Mouse (Mus musculus) left cerebral cortex, postnatal 36 days (tissue): Measurements from ENCODE around the gene Nfe2. TPM values are rescaled to one million over a fixed set of nuclear protein-coding genes. Genes with fewer than 3 reads are reported as not detected.

ENCODE experiments used
- DNase-seq, 2 experiments: peaks; one replicate each; pipeline ENCODE4 v3.0.0; 2021 to 2022; ENCODE audit warnings: low spot score in 2 of 2, mixed read lengths in 1 of 2
- intact Hi-C: fragments of 180-260 bp; cut with DNase I; formaldehyde crosslinking; loops from one replicate; pipeline ENCODE4 v1.15.1; 2025
- total RNA-seq, 2 experiments: library from RNA; stranded (reverse); gene quantifications; 2 replicates each; pipeline ENCODE4 v1.2.3; 2021

Nfe2 gene
- not detected for total RNA-seq

DNA sequence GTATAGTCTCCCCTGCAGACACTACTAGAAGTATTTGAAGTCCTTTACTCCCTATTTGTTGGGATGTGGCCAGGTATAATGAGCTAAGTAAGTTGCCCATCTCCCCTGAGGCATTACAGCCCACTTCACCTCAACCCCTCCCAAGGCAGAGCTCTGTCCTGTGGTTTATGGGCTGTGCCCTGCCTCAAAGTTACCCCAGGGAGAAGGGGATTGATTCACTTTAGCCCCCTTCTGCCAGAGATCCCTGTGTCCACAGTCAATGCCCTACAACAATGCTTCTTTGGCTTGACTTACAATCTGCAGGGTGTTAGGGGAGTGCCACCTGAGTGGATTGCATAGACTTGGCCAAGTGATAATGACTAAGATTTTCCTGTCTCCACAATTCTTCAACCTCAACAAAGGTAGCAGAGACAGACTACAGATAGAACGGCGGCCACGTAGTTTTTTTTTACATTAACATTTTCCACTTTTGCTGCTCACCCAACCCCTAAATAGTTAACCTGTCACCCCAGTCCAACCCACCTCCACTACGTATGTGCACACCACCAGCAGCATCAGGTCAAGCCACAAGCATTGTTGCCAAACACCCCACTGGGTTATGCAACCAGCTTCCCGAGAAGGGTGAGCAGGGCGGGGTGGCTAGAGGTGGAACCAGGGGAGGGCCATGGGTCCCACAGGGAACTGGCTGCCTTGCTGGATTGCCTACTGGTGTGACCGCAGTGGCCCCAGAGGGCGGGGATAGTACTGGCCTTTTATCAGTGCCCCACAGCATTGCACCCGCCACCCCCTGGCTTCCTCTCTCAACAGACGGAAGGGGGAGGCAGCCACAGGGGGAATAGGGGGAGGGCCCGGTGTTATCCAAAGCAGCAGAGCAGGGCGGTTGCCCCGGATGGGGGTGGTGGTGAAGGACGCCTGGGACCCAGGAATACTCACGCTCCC, at the start of gene Nfe2:
TSS of gene Nfe2 (minus strand) at position 614 of the 939 bp plus-strand sequence.
- intact Hi-C loops = no loop called here
- DNase-seq = no peak

DNA sequence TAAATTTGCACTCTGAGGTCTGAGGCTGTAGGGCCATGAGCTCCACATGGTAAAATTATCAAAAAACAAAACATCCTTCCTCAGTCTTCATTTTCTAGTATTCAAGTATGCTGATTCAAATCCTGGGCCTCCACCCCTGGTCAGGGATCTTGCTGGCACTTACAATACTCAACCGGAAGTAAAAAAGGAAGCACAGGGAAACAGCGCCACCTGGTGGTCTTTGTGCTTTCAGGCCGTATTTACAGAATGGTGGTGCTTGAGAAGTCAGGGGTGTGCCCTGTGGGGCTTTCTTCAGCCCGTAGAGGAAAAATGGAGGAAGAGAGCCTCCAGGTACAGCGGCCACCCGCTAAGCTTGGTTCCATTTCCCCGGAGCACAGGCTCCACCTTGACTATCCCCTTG, 48.9 kb upstream of the Nfe2 start:
- intact Hi-C loops = loop anchor here (2.0 to 10.0 kb wide), 5 partner anchors 22 to 562 kb away; partner anchors contain the start of gene Copz1
- peak; percentile 85 to 92 for DNase-seq

DNA sequence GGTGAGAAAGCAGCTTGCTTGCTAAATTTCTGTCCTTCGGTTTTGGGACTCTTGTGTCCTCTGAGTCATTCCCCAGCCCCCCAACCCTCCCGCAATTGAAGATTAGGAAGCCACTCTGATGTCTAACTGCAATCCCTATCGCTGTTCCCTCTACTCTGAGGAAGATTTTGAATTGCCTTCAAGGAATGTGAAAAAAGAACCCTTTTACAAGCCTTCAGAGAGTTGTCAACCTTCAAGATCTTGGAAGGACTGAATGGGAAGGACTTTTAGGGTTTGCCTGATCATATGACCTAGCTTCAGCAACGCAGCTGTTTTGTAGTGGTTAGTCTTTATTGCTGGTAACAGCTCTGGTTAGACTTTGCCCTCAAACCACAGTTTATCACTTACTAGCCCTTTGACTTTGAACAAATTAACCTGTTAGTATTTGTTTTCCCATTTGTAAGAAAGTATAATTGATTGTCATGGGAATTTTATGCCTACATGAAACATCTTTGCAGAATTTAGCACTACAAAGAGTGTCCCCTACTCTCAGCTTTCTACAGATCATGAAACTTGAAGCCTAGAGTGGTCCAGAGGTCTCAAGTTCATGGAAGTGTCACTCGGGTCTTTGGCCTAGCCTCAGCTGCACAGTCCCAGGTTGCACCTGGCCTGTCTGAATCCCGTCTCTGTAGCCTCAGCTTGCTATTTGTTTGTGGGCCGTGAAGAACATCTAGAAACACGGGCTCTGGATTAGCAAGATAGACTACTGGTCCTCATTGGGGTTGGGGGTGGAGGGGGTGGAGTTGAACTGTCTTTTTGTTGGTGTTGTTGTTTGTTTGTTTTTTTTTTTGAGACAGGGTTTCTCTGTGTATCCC, 47.8 kb upstream of the Nfe2 start:
- DNase-seq = no peak
- intact Hi-C loops = loop anchor here (2.0 to 10.0 kb wide), 5 partner anchors 21 to 561 kb away; partner anchors contain the start of gene Copz1

DNA sequence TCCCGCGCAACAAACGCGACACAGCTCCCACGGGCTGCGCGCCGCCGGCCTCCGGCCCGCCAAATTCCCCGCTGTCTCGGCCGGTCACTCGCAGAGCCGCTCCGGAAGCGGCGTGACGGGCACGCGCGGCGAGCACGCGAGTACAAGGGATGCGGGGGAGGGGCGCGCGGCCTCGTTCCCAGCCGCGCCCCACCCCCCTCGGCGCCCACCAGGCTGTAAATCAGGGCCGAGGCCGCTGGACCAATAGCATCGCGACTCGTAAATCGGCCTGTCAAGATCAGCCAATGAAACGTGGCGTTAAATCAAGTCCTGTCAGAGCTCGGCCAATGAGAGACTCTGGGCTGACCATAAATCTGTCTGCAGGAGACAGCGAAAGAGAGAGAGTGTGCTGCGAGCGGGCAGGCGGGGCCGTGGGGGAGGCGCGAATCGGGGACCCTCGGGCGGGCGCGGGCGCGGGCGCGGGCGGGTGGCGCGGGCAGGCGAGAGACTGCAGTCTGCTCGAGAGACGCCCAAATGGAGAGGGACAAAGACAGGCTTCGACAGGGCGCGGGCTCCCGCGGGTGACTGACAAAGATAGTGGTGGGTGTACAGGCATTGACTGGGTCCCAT, 47.0 kb upstream of the Nfe2 start:
- DNase-seq = peak; percentile 96
- intact Hi-C loops = loop anchor here (5.0 to 10.0 kb wide), 3 partner anchors 33 to 560 kb away; partner anchors contain the start of gene Copz1

DNA sequence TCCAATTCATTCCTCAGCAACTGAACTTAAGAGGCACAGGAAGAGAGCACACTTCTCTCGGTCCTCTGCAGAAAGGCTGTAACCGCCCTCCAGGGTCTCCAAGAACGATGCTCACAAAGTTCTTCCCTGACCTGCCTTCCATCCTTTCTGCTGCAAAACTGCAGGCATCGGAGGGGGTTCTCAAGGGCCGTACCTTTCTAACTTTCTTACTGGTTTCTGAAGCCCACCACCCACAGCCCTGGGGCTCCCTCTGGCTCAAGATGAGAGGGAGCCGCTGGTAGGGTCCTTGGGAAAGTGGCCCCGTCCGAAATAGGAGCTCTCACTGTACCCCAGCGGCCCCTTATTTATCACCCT, 46.4 kb upstream of the Nfe2 start:
- intact Hi-C loops = loop anchor here (10.0 kb wide), 1 partner anchor 560 kb away; no protein-coding TSS in a partner anchor
- DNase-seq = no peak

DNA sequence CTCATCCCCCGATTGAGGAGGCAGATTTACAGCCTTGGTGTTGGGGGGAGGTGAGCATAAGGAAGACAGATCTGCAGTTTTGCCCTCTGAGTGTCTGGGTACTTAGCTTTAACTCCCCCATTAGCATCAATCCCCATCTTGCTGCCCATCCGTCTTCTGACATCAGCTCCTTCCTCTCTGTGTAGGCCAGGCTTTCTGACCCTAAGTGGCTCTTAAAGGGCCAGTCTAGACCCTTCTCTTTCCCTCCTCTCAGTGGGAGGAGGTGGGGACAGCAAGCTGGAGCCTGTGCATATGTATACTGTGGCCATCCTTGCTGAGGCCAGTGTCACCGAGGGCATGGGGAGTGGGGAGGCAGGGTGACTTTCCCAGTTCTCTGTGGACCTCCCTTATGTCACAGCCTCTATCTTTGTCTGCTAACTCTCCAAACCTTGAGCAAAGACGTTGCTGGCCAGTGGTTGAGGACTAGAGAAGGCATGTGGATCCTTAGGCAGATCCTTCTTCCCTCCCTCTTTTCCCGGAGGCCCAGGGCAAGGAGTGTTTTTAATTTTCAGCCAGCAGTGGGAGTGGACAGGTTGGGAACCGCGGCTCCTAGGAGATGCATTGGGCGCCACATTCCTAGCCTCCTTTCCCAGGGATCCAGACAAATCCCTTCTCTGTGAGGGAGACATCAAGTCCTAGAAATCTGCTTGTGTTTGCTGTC, 45.9 kb upstream of the Nfe2 start:
- intact Hi-C loops = loop anchor here (10.0 kb wide), 1 partner anchor 559 kb away; no protein-coding TSS in a partner anchor
- no peak for DNase-seq

DNA sequence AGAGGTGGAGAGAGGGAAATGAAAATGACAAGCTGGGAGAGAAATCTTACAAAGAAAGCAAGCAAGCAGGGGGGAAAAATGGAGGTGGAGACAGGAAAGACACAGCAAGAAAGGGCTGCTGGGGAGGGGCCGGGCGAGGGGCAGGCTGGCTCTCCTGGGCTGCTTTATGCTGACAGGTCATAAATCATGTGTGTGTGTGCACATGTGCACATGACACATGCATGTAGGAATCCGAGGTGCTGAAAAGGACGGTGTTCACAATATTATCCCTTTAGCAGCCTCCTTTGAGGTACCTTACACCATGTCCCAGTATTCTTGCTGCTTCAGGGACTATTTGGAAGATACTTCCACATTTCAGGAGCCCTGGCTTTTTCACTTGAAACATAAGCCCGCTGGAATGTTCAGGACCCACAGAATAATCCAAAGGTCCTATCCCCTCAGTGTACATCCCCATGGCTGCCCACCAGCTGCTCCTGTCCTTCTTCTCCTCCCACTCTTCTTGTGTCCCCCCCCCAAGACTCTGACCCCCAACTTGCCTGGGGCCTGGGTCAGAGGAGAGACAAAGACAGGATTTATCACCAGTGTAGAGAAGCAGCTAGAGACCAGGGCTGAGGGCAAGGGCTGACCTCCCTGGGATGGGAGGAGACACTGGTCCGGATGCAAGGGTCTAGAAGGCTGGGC, 44.3 kb upstream of the Nfe2 start:
- DNase-seq = no peak
- intact Hi-C loops = loop anchor here (10.0 kb wide), 1 partner anchor 558 kb away; no protein-coding TSS in a partner anchor

DNA sequence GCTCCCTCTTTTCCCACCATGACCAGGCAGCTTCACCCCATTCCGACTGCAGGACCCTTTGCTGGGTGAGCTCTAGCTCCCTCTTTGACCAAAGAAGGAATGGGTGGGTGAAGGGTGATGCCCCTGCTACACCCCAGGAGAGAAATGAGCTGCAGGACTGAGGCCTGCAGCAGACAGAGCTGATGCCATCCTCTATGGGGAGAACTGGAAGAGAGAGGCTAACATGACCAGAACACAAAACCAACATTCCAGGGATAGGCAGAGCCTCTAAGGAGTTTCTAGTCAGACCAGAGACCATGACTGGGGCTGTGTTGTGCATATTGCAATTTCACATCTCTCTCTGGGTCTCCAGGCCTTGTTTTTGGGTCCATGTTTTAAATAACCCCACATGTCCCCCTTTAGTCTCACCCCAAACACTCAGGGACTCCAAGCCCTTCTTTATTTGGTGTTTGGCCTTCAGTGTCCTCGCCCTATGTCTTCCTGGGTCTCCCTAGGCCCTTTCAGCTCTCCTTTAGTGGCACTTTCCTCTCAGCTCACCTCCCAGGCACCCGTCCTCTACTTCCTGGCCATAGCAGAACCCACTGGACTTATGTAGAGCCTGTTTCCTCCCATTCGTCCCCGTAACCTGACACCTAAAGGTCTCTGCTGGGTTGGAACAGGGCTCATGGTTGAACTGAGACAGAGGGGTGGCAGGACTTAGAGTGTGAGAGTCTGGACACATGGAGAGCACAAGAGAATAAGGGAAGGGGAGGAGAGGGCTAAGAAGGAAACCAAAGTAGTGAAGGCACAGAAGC, 43.5 kb upstream of the Nfe2 start:
- intact Hi-C loops = loop anchor here (10.0 kb wide), 1 partner anchor 557 kb away; no protein-coding TSS in a partner anchor
- no peak for DNase-seq

DNA sequence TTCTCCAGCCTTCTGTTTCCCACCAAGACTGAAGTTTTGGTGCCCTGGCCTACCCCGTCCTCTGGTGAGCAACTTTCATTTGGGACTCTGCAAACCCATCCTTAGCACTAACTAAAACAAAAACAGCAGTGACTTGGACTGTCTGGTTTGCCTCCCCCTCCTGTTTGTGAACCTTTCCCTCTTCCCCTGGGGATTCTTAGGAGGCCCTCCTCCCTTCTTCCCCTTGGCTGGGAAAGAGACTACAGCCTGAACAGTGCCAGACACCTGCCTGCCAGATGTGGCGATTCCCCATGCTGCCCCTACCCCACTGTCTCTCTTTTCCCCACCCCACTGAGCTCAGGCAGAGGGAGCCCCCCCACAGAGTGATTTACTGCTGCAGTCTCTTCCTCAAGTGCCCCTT, 42.8 kb upstream of the Nfe2 start:
- no peak for DNase-seq
- intact Hi-C loops = loop anchor here (10.0 kb wide), 1 partner anchor 556 kb away; no protein-coding TSS in a partner anchor

DNA sequence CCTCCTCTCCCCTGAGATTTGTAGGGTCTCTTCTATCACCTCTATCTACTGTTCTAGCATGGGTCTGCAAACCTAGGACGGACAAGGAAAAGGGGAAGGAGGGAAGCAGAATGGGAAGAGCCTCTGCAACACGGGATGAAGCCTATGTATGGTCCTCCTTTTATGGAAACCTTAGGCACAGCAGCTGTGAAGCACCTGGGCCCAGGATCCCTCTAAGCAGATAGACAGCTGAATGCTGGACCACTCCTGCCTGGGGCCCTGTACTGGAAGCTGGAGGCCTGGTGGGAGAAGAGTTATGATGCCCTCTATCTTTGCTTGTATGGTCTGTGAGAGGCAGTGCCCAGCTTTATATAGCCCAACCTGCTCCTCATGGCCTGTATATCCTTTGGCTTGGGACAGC, 42.4 kb upstream of the Nfe2 start:
- intact Hi-C loops = loop anchor here (10.0 kb wide), 1 partner anchor 556 kb away; no protein-coding TSS in a partner anchor
- DNase-seq = no peak

DNA sequence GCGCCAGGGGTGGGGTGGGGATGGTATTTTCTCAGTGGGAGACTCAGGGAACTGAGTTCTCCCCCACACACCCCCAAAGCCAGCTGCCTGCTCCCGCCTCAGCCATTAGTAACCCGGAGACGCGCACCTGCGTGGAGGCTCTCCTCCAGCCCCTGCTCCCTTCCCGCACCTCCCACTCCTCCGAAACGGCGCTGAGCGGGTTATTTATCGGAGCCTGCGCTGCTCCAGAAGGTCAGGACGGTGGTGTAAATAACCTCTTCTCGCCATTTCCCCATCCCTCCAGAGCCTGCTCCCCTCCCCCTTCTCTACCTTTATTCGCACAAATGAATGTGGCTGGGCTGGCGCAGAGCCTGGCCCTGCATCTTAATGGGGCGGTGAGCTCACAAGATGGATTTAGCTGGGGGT, 41.9 kb upstream of the Nfe2 start:
- DNase-seq = peak; percentile 59 to 69
- intact Hi-C loops = loop anchor here (10.0 kb wide), 1 partner anchor 555 kb away; no protein-coding TSS in a partner anchor

DNA sequence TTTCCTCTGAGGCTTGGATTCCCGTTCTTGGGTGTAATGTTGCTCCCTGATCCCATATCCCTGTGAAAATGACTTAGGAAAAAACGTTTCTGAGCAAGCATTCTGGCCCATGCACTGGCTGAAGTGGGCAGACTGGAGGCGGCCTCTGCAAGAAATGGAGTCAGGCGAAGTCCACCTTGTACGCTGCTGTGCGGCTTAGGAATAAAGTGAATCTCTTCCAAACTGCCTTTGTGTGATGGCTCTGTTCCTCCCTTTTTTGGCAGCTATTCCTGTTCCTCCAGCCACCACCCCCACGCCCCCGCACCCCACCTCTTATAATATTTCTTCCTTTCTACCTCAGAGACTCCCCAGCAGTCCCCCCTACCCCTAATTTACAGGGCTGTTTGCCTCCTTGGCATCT, 41.4 kb upstream of the Nfe2 start:
- intact Hi-C loops = loop anchor here (10.0 kb wide), 1 partner anchor 555 kb away; no protein-coding TSS in a partner anchor
- no peak for DNase-seq

DNA sequence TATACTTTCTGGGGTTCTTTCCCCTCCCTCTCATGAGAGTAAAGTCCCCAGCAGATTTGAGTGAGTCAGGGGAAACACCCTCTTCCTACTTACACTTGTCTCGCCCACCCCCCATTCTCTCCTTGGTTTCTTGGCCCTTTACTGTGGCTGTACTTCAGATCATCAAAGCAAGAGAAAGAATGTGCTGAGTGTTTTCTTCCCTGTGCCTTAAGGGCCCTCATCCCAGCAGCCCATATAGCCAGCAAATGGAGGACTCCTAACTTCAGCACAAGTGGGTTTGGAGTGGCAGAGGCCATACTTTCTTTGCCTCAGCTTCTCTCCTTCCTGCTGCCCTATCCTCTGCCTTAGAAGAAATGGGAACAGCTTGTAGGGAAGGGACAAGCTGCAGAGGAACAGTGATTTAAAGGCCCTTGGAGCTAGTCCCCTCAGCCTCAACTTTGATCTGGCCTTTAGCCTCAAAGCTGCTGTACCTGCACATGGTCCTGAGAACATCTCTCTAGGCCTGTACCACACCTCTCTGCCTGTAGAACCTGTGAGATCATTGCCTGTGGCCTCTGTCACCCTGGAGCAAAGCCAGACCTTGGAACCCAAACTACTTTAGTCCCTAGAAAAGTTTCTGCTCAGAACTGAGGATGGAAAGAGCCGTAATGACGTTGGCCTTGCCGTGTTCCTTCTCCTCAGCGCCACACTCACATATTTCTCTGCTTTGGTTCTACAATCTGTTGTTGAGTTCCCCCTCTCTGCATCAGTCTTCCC, 40.8 kb upstream of the Nfe2 start:
- intact Hi-C loops = no loop called here
- DNase-seq = no peak

DNA sequence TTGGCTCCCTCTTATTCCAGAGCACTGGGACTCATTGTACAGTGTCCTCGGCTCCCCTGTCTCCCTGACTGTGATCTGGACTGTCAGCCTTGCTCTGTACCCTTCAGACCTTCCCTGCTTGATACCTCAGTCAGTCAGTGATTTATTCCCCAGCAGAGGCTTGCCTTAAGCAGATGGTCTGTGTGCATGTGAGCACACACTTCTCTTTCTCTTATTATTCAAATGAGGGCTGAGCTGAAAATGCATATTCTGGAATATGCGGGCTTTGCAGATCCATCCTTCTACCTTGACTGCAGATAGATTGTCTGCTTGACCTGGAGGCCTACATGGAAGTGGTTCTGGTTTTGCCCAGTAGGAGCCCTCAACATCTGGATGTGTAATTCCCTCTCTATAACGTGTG, 39.8 kb upstream of the Nfe2 start:
- intact Hi-C loops = no loop called here

DNA sequence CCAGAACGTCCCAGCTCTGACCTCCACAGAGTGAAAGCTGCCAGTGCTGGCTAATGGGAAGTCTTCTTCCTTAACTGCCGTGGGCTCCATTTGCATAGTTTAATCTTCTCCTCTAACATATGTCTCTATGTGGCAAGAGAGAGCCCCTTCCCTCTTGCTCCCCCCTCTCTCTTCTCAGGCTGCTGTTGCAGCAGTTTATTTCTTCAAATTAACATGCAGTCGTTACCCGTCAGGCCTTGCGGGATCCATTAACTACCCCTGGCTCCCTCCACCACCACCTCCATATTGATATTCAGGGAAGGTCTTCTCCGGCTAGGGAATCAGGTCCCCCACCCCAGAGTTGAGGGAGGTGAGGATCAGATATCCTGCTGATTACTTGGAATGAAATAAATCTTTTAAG, 39.1 kb upstream of the Nfe2 start:
- no peak for DNase-seq
- intact Hi-C loops = no loop called here

More for the DNA sequence above, 39.8 kb upstream of the Nfe2 start:
- no peak for DNase-seq

DNA sequence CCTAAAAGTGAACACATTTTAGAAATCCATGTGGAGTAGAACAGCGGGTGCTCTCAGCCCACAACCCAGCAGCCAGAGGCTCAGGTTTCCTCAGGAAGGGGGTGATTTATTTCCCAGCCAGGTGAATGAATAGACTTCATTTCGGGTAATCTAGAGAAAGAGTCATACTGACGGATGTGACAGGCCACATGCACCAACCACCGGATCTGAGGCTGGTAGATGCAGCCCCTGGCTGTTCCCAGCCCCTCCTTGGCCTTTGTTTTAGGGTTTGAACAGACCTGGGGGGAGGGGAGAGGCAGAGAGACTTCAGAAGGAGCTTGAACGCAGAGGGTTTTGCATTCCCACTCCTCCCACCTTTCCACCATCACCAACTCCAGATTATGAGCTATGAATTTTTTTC, 37.6 kb upstream of the Nfe2 start:
- intact Hi-C loops = no loop called here

DNA sequence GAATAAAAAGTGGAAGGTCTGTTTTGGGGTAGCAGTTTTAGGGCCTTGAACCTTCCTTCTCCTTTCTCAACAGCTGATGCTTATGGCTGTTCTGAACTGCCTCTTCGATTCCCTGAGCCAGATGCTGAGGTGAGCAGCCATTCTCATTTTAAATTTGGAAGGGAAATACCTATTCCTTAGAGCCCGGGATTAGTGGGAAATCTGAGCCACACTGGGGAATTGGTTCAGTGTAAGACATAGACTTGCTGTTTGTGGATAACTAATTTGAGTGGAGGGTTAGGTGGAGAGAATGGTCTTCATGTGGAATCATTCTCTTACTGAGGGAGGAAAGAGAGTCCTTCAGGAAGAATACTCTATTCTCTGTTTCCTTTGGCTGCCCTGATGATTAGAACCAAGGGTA, 36.4 kb upstream of the Nfe2 start:
- intact Hi-C loops = no loop called here
- no peak for DNase-seq

More for the DNA sequence above, 37.6 kb upstream of the Nfe2 start:
- DNase-seq = no peak
